Mouse (Mus musculus): ENCODE data around the gene Eras.
"Not testable (repeated sequence)": the region's sequence is repeated elsewhere in the genome, so short reads cannot be mapped to it uniquely, and the experiment has no call there.

Eras gene

GRCm38 (mm10) chrX:7909242-7909641 lies 19.2 kb downstream of the Eras start, which contains the start of gene Gm10490:
Gene Gm10490 (plus strand): TSS chrX:7909542.
- DNase-seq = not testable (repeated sequence)

- DNase-seq = no peak
Observed at GRCm38 (mm10) chrX:7907735-7908134, 20.7 kb downstream of the Eras start, which contains the start of gene Gm10491. Gene Gm10491 (minus strand): TSS chrX:7907835.

GRCm38 (mm10) chrX:7904441-7904840 lies 24.0 kb downstream of the Eras start:
- no peak for DNase-seq

GRCm38 (mm10) chrX:7898880-7899874 lies 29.2 kb downstream of the Eras start, which contains the start of the genes Pqbp1 and Timm17b:
Gene Pqbp1 (minus strand): TSS chrX:7899269.
Gene Timm17b (plus strand): TSS chrX:7899357.
- peak; percentile 93 to 95 for DNase-seq

- DNase-seq = no peak
Observed at GRCm38 (mm10) chrX:7898211-7898610, 30.2 kb downstream of the Eras start.

- DNase-seq = peak; percentile 90 to 95
Observed at GRCm38 (mm10) chrX:7883841-7884567, 44.4 kb downstream of the Eras start, which contains the start of gene Slc35a2. Gene Slc35a2 (plus strand): TSS chrX:7884028.

- peak; percentile 69 to 77 for DNase-seq
Observed at GRCm38 (mm10) chrX:7879819-7880218, 48.6 kb downstream of the Eras start.

GRCm38 (mm10) chrX:7878495-7878894 lies 49.9 kb downstream of the Eras start:
- peak in 1 of 2 experiments; percentile 18 for DNase-seq

GRCm38 (mm10) chrX:7878007-7878419 lies 50.4 kb downstream of the Eras start, which contains the start of gene Pim2:
Gene Pim2 (plus strand): TSS chrX:7878262.
- peak; percentile 87 to 91 for DNase-seq

Measured in kidney, postnatal 36 days (tissue).